Mouse (Mus musculus): ENCODE measurements around the gene Akt1s1. TPM values are rescaled to one million over a fixed set of nuclear protein-coding genes. Genes with fewer than 3 reads are reported as not detected.

Akt1s1 gene
- polyA plus RNA-seq, 2 experiments from 2014 or later, result 1.2 to 3.1 TPM

- ATAC-seq, result no peak
These were observed 5.0 kb downstream of the Akt1s1 start for GRCm38 (mm10) chr7:44853596-44854355.

- peak; percentile 48 for ATAC-seq
These were observed 5.7 kb downstream of the Akt1s1 start for GRCm38 (mm10) chr7:44854356-44855031.

GRCm38 (mm10) chr7:44855036-44855435 is 6.2 kb downstream of the Akt1s1 start:
- ATAC-seq, result no peak

- ATAC-seq, result no peak
These were observed 7.6 kb downstream of the Akt1s1 start for GRCm38 (mm10) chr7:44856265-44856916.

GRCm38 (mm10) chr7:44857042-44857552 is 8.3 kb downstream of the Akt1s1 start, which contains the start of gene Pnkp:
Gene Pnkp, plus strand, starts transcription at chr7:44857139.
- peak; percentile 64 for ATAC-seq

- no peak for ATAC-seq
These were observed 9.1 kb downstream of the Akt1s1 start for GRCm38 (mm10) chr7:44857905-44858304.

- no peak for ATAC-seq
These were observed 11.1 kb downstream of the Akt1s1 start for GRCm38 (mm10) chr7:44859896-44860295.

- ATAC-seq, result peak; percentile 36
These were observed 12.0 kb downstream of the Akt1s1 start for GRCm38 (mm10) chr7:44860576-44861428.

GRCm38 (mm10) chr7:44861429-44861816 is 12.6 kb downstream of the Akt1s1 start:
- ATAC-seq, result no peak

- no peak for ATAC-seq
These were observed 13.6 kb downstream of the Akt1s1 start for GRCm38 (mm10) chr7:44862434-44862833.

GRCm38 (mm10) chr7:44863210-44863609 is 14.4 kb downstream of the Akt1s1 start:
- ATAC-seq, result no peak

GRCm38 (mm10) chr7:44863982-44864494 is 15.2 kb downstream of the Akt1s1 start:
- ATAC-seq, result no peak

GRCm38 (mm10) chr7:44864595-44865542 is 16.1 kb downstream of the Akt1s1 start:
- no peak for ATAC-seq

GRCm38 (mm10) chr7:44866276-44867009 is 17.7 kb downstream of the Akt1s1 start:
- ATAC-seq, result no peak

GRCm38 (mm10) chr7:44867010-44867702 is 18.4 kb downstream of the Akt1s1 start:
- ATAC-seq, result no peak

- no peak for ATAC-seq
These were observed 19.0 kb downstream of the Akt1s1 start for GRCm38 (mm10) chr7:44867802-44868201.

- ATAC-seq, result no peak
These were observed 19.7 kb downstream of the Akt1s1 start for GRCm38 (mm10) chr7:44868465-44868864.

GRCm38 (mm10) chr7:44868919-44869696 is 20.3 kb downstream of the Akt1s1 start:
- peak; percentile 10 for ATAC-seq

Measured in CD4-positive, CD25-positive, alpha-beta regulatory T cell, adult 4 months (primary cell).